ENCODE assay signal across 11 mouse cellular contexts in genomic region chr13:25150154-25150781, GRCm38 (mm10).
DNase-seq lines count a peak whose midpoint lies in the region; ATAC-seq and TF ChIP-seq lines count a peak whose summit lies in the region.
"Had no signal": no experiment of that assay in that cellular context is flagged by ENCODE, and none has a peak within 500 bp of the region (broad histone marks: within the 10 kb centered on the region; RNA-seq: fewer than 3 reads in every experiment).

No protein-coding gene starts in this region.

- H3K4me1 ChIP-seq in heart, embryonic 12.5 days (replicated peaks) = peaks cover 6% of the 10 kb centered on the region
- H3K4me1 ChIP-seq in heart, adult 2 months (ENCODE audit: control insufficient read depth, insufficient read depth, low read length) = no peaks in the 10 kb centered on the region; the same call in 1 of the 2 replicates
- H3K4me1 ChIP-seq in midbrain, embryonic 12.5 days = no peaks in the 10 kb centered on the region
- peaks cover 4% of the 10 kb centered on the region; the same call in 1 of the 2 replicates for H3K4me1 ChIP-seq in midbrain, embryonic 10.5 days
- H3K4me1 ChIP-seq in kidney, adult 2 months (ENCODE audit: control insufficient read depth, insufficient read depth, low read length) = peaks cover 5% of the 10 kb centered on the region
- H3K4me1 ChIP-seq: embryonic facial prominence, embryonic 15.5 days; lung, embryonic 15.5 days had no signal

- no peak for DNase-seq in heart, adult 2 months
- DNase-seq in midbrain, embryonic 10.5 days (ENCODE audit: low spot score) = no peak
- DNase-seq in kidney, adult 2 months = peak; percentile 18
- DNase-seq in retina, embryonic 14.5 days (ENCODE audit: low spot score) = peak; percentile 41
- no peak for DNase-seq in gastrocnemius, postnatal 36 days
- DNase-seq in adrenal gland, postnatal 10 days = no peak
- DNase-seq: cerebellum, adult 11 months had no signal

- TF ChIP-seq CTCF in heart, adult 2 months (IDR thresholded peaks at IDR 0.05) = no peak
- no peak for TF ChIP-seq CTCF in kidney, adult 2 months (conservative IDR thresholded peaks at IDR 0.05; ENCODE audit: insufficient read depth, insufficient read length, low read depth, low read length)

- H3K9ac ChIP-seq in heart, embryonic 12.5 days = no peak overlapping the region
- H3K9ac ChIP-seq in heart, adult 2 months (ENCODE audit: low read depth, low read length) = no peak overlapping the region
- no peak overlapping the region for H3K9ac ChIP-seq in midbrain, embryonic 12.5 days (replicated peaks)
- H3K9ac ChIP-seq: embryonic facial prominence, embryonic 15.5 days; lung, embryonic 15.5 days had no signal

- peak overlapping the region; percentile 2; the same call in 1 of the 2 replicates for H3K4me3 ChIP-seq in heart, embryonic 12.5 days
- H3K4me3 ChIP-seq in heart, adult 2 months = no peak overlapping the region
- no peak overlapping the region for H3K4me3 ChIP-seq in midbrain, embryonic 12.5 days
- H3K4me3 ChIP-seq in midbrain, embryonic 10.5 days = no peak overlapping the region; the same call in 1 of the 2 replicates
- no peak overlapping the region for H3K4me3 ChIP-seq in kidney, adult 2 months (ENCODE audit: insufficient read depth, low read depth, low read length)
- H3K4me3 ChIP-seq: embryonic facial prominence, embryonic 15.5 days; lung, embryonic 15.5 days had no signal

- H3K27me3 ChIP-seq in heart, embryonic 12.5 days (replicated peaks) = no peaks in the 10 kb centered on the region
- H3K27me3 ChIP-seq in heart, adult 2 months (ENCODE audit: control insufficient read depth, insufficient read depth, low read length) = no peaks in the 10 kb centered on the region
- no peaks in the 10 kb centered on the region for H3K27me3 ChIP-seq in midbrain, embryonic 12.5 days
- no peaks in the 10 kb centered on the region for H3K27me3 ChIP-seq in midbrain, embryonic 10.5 days (ENCODE audit: low read depth, poor library complexity, severe bottlenecking)
- H3K27me3 ChIP-seq in kidney, adult 2 months (replicated peaks; ENCODE audit: control insufficient read depth, insufficient read depth, low read length) = no peaks in the 10 kb centered on the region
- H3K27me3 ChIP-seq: embryonic facial prominence, embryonic 15.5 days; lung, embryonic 15.5 days had no signal

- TF ChIP-seq EP300 in heart, adult 2 months (IDR thresholded peaks at IDR 0.05; ENCODE audit: insufficient read depth, low read depth, low read length) = no peak

- H3K4me2 ChIP-seq in heart, embryonic 12.5 days = peak overlapping the region; percentile 54
- no peak overlapping the region; the same call in 1 of the 2 replicates for H3K4me2 ChIP-seq in midbrain, embryonic 12.5 days (replicated peaks)
- H3K4me2 ChIP-seq: embryonic facial prominence, embryonic 15.5 days; lung, embryonic 15.5 days had no signal

- TF ChIP-seq POLR2A in heart, adult 2 months (IDR thresholded peaks at IDR 0.05; ENCODE audit: insufficient read depth, low read depth, low read length) = no peak
- no peak for TF ChIP-seq POLR2A in kidney, adult 2 months (IDR thresholded peaks at IDR 0.05; ENCODE audit: low read depth, low read length)

- no peaks in the 10 kb centered on the region for H3K9me3 ChIP-seq in heart, embryonic 12.5 days (replicated peaks)
- H3K9me3 ChIP-seq in midbrain, embryonic 12.5 days = no peaks in the 10 kb centered on the region
- no peaks in the 10 kb centered on the region for H3K9me3 ChIP-seq in midbrain, embryonic 10.5 days (replicated peaks)
- H3K9me3 ChIP-seq: embryonic facial prominence, embryonic 15.5 days; lung, embryonic 15.5 days had no signal

- intact Hi-C loops in heart, adult 2 months (cut with DNase I) = no loop called here
- intact Hi-C loops in gastrocnemius, postnatal 36 days (cut with DNase I) = no loop called here

- no peak overlapping the region for H3K27ac ChIP-seq in heart, embryonic 12.5 days (ENCODE audit: poor library complexity, severe bottlenecking)
- no peak overlapping the region for H3K27ac ChIP-seq in heart, adult 2 months
- no peak overlapping the region for H3K27ac ChIP-seq in midbrain, embryonic 12.5 days (replicated peaks)
- no peak overlapping the region for H3K27ac ChIP-seq in midbrain, embryonic 10.5 days (replicated peaks)
- no peak overlapping the region for H3K27ac ChIP-seq in kidney, adult 2 months (ENCODE audit: insufficient read depth, low read depth, low read length)
- H3K27ac ChIP-seq: embryonic facial prominence, embryonic 15.5 days; lung, embryonic 15.5 days had no signal

- H3K36me3 ChIP-seq in heart, embryonic 12.5 days = no peaks in the 10 kb centered on the region
- no peaks in the 10 kb centered on the region for H3K36me3 ChIP-seq in heart, adult 2 months (ENCODE audit: control insufficient read depth, insufficient read depth, low read length)
- no peaks in the 10 kb centered on the region for H3K36me3 ChIP-seq in midbrain, embryonic 12.5 days
- H3K36me3 ChIP-seq in midbrain, embryonic 10.5 days = no peaks in the 10 kb centered on the region
- H3K36me3 ChIP-seq in kidney, adult 2 months (ENCODE audit: control insufficient read depth, insufficient read depth, low read length) = no peaks in the 10 kb centered on the region
- H3K36me3 ChIP-seq: embryonic facial prominence, embryonic 15.5 days; lung, embryonic 15.5 days had no signal

- H3K79me2 ChIP-seq in heart, adult 2 months (replicated peaks; ENCODE audit: control insufficient read depth, insufficient read depth, low read length) = no peaks in the 10 kb centered on the region

- ATAC-seq in heart, embryonic 12.5 days (ENCODE audit: insufficient number of reproducible peaks, low FRiP score) = no peak
- 0 out of 2 replicates have a peak, but pooled peaks have one; percentile 19 for ATAC-seq in midbrain, embryonic 12.5 days (ENCODE audit: low FRiP score, low read depth)

- 11% methylated on average over 17 of the region's 17 CpGs for WGBS in heart, embryonic 12.5 days
- WGBS in heart, adult 2 months = 19% methylated on average over 17 of the region's 17 CpGs
- 18% methylated on average over 17 of the region's 17 CpGs for WGBS in midbrain, embryonic 12.5 days
- 20% methylated on average over 17 of the region's 17 CpGs for WGBS in midbrain, embryonic 10.5 days
- 24% methylated on average over 17 of the region's 17 CpGs for WGBS in kidney, adult 2 months

Comparison
In these comparisons a context has a peak if more than half of its experiments do, and no peak if none do; other contexts are left out.
1. DNase-seq: peak in kidney, adult 2 months (single experiment) and retina, embryonic 14.5 days (single experiment); none in heart, adult 2 months (0 of 2), midbrain, embryonic 10.5 days (single experiment), gastrocnemius, postnatal 36 days (0 of 2) and adrenal gland, postnatal 10 days (single experiment).